Mouse (Mus musculus) spleen, adult 2 months (tissue): ENCODE data around the gene Ccdc183. TPM values are rescaled to one million over a fixed set of nuclear protein-coding genes. Genes with fewer than 3 reads are reported as not detected.

Experiments
- DNase-seq, 2 experiments: peaks; one replicate each; pipeline versions ENCODE4 v3.0.0 to v3.0.0-alpha.2; 2012 to 2021; ENCODE audit warnings: low spot score in 2 of 2, low read depth in 1 of 2
- H3K27ac ChIP-seq: fragments of 200-500 bp; 2 replicates; pipeline ENCODE4 v1.5.1; 2012; ENCODE audit warnings: low read length, inconsistent platforms; ENCODE audit not compliant: insufficient read depth
- H3K27me3 ChIP-seq: fragments of 200-500 bp; 2 replicates; pipeline ENCODE4 v1.6.1; 2012; ENCODE audit warnings: mild to moderate bottlenecking, moderate library complexity, low read length, inconsistent platforms; ENCODE audit not compliant: control insufficient read depth, insufficient read depth
- H3K36me3 ChIP-seq: fragments of 200-500 bp; 2 replicates; pipeline ENCODE4 v1.6.1; 2012; ENCODE audit warnings: mild to moderate bottlenecking, low read length, inconsistent platforms; ENCODE audit not compliant: control insufficient read depth, insufficient read depth
- H3K4me1 ChIP-seq: fragments of 200-500 bp; 2 replicates; pipeline ENCODE4 v1.6.1; 2011; ENCODE audit warnings: inconsistent platforms; ENCODE audit not compliant: control insufficient read depth, insufficient read depth, insufficient read length
- H3K4me3 ChIP-seq: fragments of 200-500 bp; 2 replicates; pipeline ENCODE4 v1.5.1; 2011; ENCODE audit warnings: mild to moderate bottlenecking, inconsistent platforms; ENCODE audit not compliant: insufficient read depth, insufficient read length; ENCODE audit errors: extremely low read depth
- CTCF ChIP-seq: fragments of 200-500 bp; IDR thresholded peaks from 2 replicates; pipeline ENCODE4 v1.5.1; 2011; ENCODE audit warnings: mild to moderate bottlenecking, inconsistent platforms; ENCODE audit not compliant: insufficient read depth, insufficient read length, insufficient replicate concordance; ENCODE audit errors: extremely low read depth
- POLR2A ChIP-seq: fragments of 200-500 bp; IDR thresholded peaks from 2 replicates; pipeline ENCODE4 v1.6.1; 2011; ENCODE audit warnings: low read depth, low read length, inconsistent platforms
- WGBS: fragments of 180-500 bp; shearing (Covaris S2); methylation state at CpG from one replicate; pipeline ENCODE4 v1.1.7; 2018; 5-methylcytosine and 5-hydroxymethylcytosine counted together
- polyA plus RNA-seq: library from polyadenylated mRNA; depleted of rRNA; stranded (reverse); fragments of >200 nt; gene quantifications from 2 replicates; pipeline ENCODE4 v1.2.3, GENCODE M21; 2012

The Ccdc183 gene
- polyA plus RNA-seq, 1 experiment = not detected

GRCm38 (mm10) chr2:25583571-25583970 lies 33.9 kb downstream of the Ccdc183 start:
- Histone ChIP-seq H3K36me3 (peaks cover 9% of the 10 kb centered on the region), H3K27me3 (peaks cover 13% of the 10 kb centered on the region), H3K4me1 (peaks cover 17% of the 10 kb centered on the region), H3K4me3 (no peak overlapping the region), H3K27ac (no peak overlapping the region)
- DNase-seq = no peak
- TF ChIP-seq CTCF = no peak
- no peak for TF ChIP-seq POLR2A
- 78% methylated on average over 4 of the region's 4 CpGs for WGBS

GRCm38 (mm10) chr2:25583120-25583481 lies 34.4 kb downstream of the Ccdc183 start:
- Histone ChIP-seq H3K27ac (no peak overlapping the region), H3K4me3 (no peak overlapping the region), H3K36me3 (peaks cover 9% of the 10 kb centered on the region), H3K27me3 (peaks cover 17% of the 10 kb centered on the region), H3K4me1 (peaks cover 21% of the 10 kb centered on the region)
- no peak for DNase-seq
- 93% methylated on average over 6 of the region's 6 CpGs for WGBS
- TF ChIP-seq CTCF = no peak
- no peak for TF ChIP-seq POLR2A

- no peak overlapping the region for H3K4me3 ChIP-seq
- peaks cover 9% of the 10 kb centered on the region for H3K36me3 ChIP-seq
- no peak overlapping the region; the same call in 1 of the 2 replicates for H3K27ac ChIP-seq
- DNase-seq = no peak
- peaks cover 21% of the 10 kb centered on the region for H3K27me3 ChIP-seq
- H3K4me1 ChIP-seq = peaks cover 26% of the 10 kb centered on the region
- 54% methylated on average over 12 of the region's 12 CpGs for WGBS
- TF ChIP-seq CTCF (no peak), POLR2A (no peak)
Observed at GRCm38 (mm10) chr2:25582466-25583119, 34.9 kb downstream of the Ccdc183 start.

- TF ChIP-seq POLR2A (no peak), CTCF (no peak)
- Histone ChIP-seq H3K4me3 (no peak overlapping the region), H3K36me3 (peaks cover 9% of the 10 kb centered on the region), H3K27ac (peak overlapping the region; percentile 7; the same call in 1 of the 2 replicates), H3K27me3 (peaks cover 25% of the 10 kb centered on the region), H3K4me1 (peaks cover 32% of the 10 kb centered on the region)
- 8% methylated on average over 6 of the region's 6 CpGs for WGBS
- DNase-seq = no peak
Observed at GRCm38 (mm10) chr2:25581901-25582301, 35.6 kb downstream of the Ccdc183 start.

- Histone ChIP-seq H3K36me3 (peaks cover 9% of the 10 kb centered on the region), H3K27me3 (peaks cover 25% of the 10 kb centered on the region), H3K4me1 (peaks cover 32% of the 10 kb centered on the region), H3K4me3 (peak within 1 kb of the TSS; percentile 28; the same call in 1 of the 2 replicates), H3K27ac (peak within 1 kb of the TSS; percentile 7; the same call in 1 of the 2 replicates)
- peak; percentile 42 to 55 for DNase-seq
- WGBS = 5% methylated on average over 19 of the region's 19 CpGs
- TF ChIP-seq POLR2A (no peak), CTCF (peak; percentile 72; the same call in 1 of the 2 replicates)
Observed at GRCm38 (mm10) chr2:25581294-25581864, 36.1 kb downstream of the Ccdc183 start, which contains the start of gene Ajm1. Gene Ajm1 (minus strand): TSS chr2:25581757.

- Histone ChIP-seq H3K4me1 (peaks cover 34% of the 10 kb centered on the region), H3K36me3 (peaks cover 9% of the 10 kb centered on the region), H3K27ac (no peak overlapping the region), H3K27me3 (peaks cover 25% of the 10 kb centered on the region), H3K4me3 (no peak overlapping the region)
- WGBS = 42% methylated on average over 6 of the region's 6 CpGs
- TF ChIP-seq CTCF (no peak), POLR2A (no peak)
- DNase-seq = no peak
Observed at GRCm38 (mm10) chr2:25580621-25581101, 36.8 kb downstream of the Ccdc183 start.
